10 mouse cellular contexts compared by ENCODE assay signal in genomic region chr9:102424672-102425345, GRCm38 (mm10).
DNase-seq lines count a peak whose midpoint lies in the region; ATAC-seq and TF ChIP-seq lines count a peak whose summit lies in the region.
"Had no signal": no experiment of that assay in that cellular context is flagged by ENCODE, and none has a peak within 500 bp of the region (broad histone marks: within the 10 kb centered on the region; RNA-seq: fewer than 3 reads in every experiment).

No protein-coding gene starts in this region.

- no peak for ATAC-seq in forebrain, embryonic 11.5 days (replicated peaks; ENCODE audit: low FRiP score)
- ATAC-seq in hindbrain, embryonic 15.5 days (ENCODE audit: low FRiP score, low read depth): no peak
- ATAC-seq in midbrain, embryonic 15.5 days (replicated peaks): no peak

- 0 out of 2 replicates have a peak overlapping the region, but pooled peaks have one; percentile 31 for H3K9ac ChIP-seq in forebrain, embryonic 11.5 days (ENCODE audit: low read length)
- no peak overlapping the region for H3K9ac ChIP-seq in hindbrain, embryonic 15.5 days
- no peak overlapping the region for H3K9ac ChIP-seq in midbrain, embryonic 15.5 days

- no peak for TF ChIP-seq POLR2A in kidney, adult 2 months (IDR thresholded peaks at IDR 0.05; ENCODE audit: low read depth, low read length)

- no peak overlapping the region for H3K27ac ChIP-seq in kidney, adult 2 months (ENCODE audit: insufficient read depth, low read depth, low read length)
- no peak overlapping the region for H3K27ac ChIP-seq in forebrain, embryonic 11.5 days (ENCODE audit: low read depth, low read length)
- peak overlapping the region; percentile 62; the same call in 1 of the 2 replicates for H3K27ac ChIP-seq in hindbrain, embryonic 15.5 days (replicated peaks)
- peak overlapping the region; percentile 81; the same call in 1 of the 2 replicates for H3K27ac ChIP-seq in midbrain, embryonic 15.5 days

- 0 out of 2 replicates have a peak, but pooled peaks cover 2% of the 10 kb centered on the region for H3K4me1 ChIP-seq in kidney, adult 2 months (ENCODE audit: control insufficient read depth, insufficient read depth, low read length)
- peaks cover 17% of the 10 kb centered on the region for H3K4me1 ChIP-seq in forebrain, embryonic 11.5 days (replicated peaks; ENCODE audit: control insufficient read depth, insufficient read depth, low read length)
- H3K4me1 ChIP-seq in hindbrain, embryonic 15.5 days (replicated peaks): peaks cover 26% of the 10 kb centered on the region
- H3K4me1 ChIP-seq in midbrain, embryonic 15.5 days: peaks cover 28% of the 10 kb centered on the region
- H3K4me1 ChIP-seq: megakaryocyte, embryonic 14.5 days had no signal

- no peaks in the 10 kb centered on the region for H3K27me3 ChIP-seq in kidney, adult 2 months (replicated peaks; ENCODE audit: control insufficient read depth, insufficient read depth, low read length)
- H3K27me3 ChIP-seq in forebrain, embryonic 11.5 days (ENCODE audit: control insufficient read depth, insufficient read depth, low read length): no peaks in the 10 kb centered on the region
- no peaks in the 10 kb centered on the region for H3K27me3 ChIP-seq in hindbrain, embryonic 15.5 days
- 0 out of 2 replicates have a peak, but pooled peaks cover 3% of the 10 kb centered on the region for H3K27me3 ChIP-seq in midbrain, embryonic 15.5 days (replicated peaks)

- peak; percentile 12 for DNase-seq in kidney, adult 2 months
- no peak for DNase-seq in kidney, postnatal 10 days
- DNase-seq in forebrain, embryonic 11.5 days (ENCODE audit: low spot score): no peak
- DNase-seq in yolk sac, embryonic 10.5 days (ENCODE audit: low spot score): no peak
- no peak for DNase-seq in cerebellum, postnatal 14 days
- DNase-seq: cerebellum, adult 2 months; thymus, adult 18-20 months had no signal

- no peaks in the 10 kb centered on the region for H3K36me3 ChIP-seq in kidney, adult 2 months (ENCODE audit: control insufficient read depth, insufficient read depth, low read length)
- H3K36me3 ChIP-seq in forebrain, embryonic 11.5 days (ENCODE audit: control insufficient read depth, insufficient read depth, low read length): no peaks in the 10 kb centered on the region
- H3K36me3 ChIP-seq in hindbrain, embryonic 15.5 days: no peaks in the 10 kb centered on the region
- no peaks in the 10 kb centered on the region for H3K36me3 ChIP-seq in midbrain, embryonic 15.5 days (replicated peaks)

- H3K9me3 ChIP-seq in forebrain, embryonic 11.5 days (ENCODE audit: control insufficient read depth, low read length): no peaks in the 10 kb centered on the region
- H3K9me3 ChIP-seq in hindbrain, embryonic 15.5 days: no peaks in the 10 kb centered on the region
- H3K9me3 ChIP-seq in midbrain, embryonic 15.5 days: no peaks in the 10 kb centered on the region

- WGBS in kidney, adult 2 months: 56% methylated on average over 11 of the region's 11 CpGs
- WGBS in forebrain, embryonic 11.5 days: 46% methylated on average over 11 of the region's 11 CpGs
- 53% methylated on average over 11 of the region's 11 CpGs for WGBS in hindbrain, embryonic 15.5 days
- 49% methylated on average over 11 of the region's 11 CpGs for WGBS in midbrain, embryonic 15.5 days

- TF ChIP-seq CTCF in kidney, adult 2 months (conservative IDR thresholded peaks at IDR 0.05; ENCODE audit: insufficient read depth, insufficient read length, low read depth, low read length): no peak

- H3K4me3 ChIP-seq in kidney, adult 2 months (ENCODE audit: insufficient read depth, low read depth, low read length): no peak overlapping the region
- H3K4me3 ChIP-seq in forebrain, embryonic 11.5 days (ENCODE audit: low read depth, low read length): no peak overlapping the region
- H3K4me3 ChIP-seq in hindbrain, embryonic 15.5 days: no peak overlapping the region
- no peak overlapping the region for H3K4me3 ChIP-seq in midbrain, embryonic 15.5 days
- H3K4me3 ChIP-seq: megakaryocyte, embryonic 14.5 days had no signal

- H3K4me2 ChIP-seq in forebrain, embryonic 11.5 days (ENCODE audit: low read depth, low read length, severe bottlenecking): no peak overlapping the region
- peak overlapping the region; percentile 27; the same call in 1 of the 2 replicates for H3K4me2 ChIP-seq in hindbrain, embryonic 15.5 days
- peak overlapping the region; percentile 31 for H3K4me2 ChIP-seq in midbrain, embryonic 15.5 days

Comparison
In these comparisons a context has a peak if more than half of its experiments do, and no peak if none do; other contexts are left out.
1. H3K27ac ChIP-seq: peak in hindbrain, embryonic 15.5 days (single experiment) and midbrain, embryonic 15.5 days (single experiment); none in kidney, adult 2 months (single experiment) and forebrain, embryonic 11.5 days (single experiment).